Mouse (Mus musculus) G1E (cell line): ENCODE results near the gene 1810049J17Rik.

Source experiments
- CTCF ChIP-seq: IDR thresholded peaks from 2 replicates; pipeline ENCODE4 v1.5.1; 2012; ENCODE audit warnings: low read depth, low read length, inconsistent platforms, mixed read lengths
- TAL1 ChIP-seq: conservative IDR thresholded peaks from 2 replicates; pipeline ENCODE4 v1.6.1; 2012; ENCODE audit warnings: low read depth, low read length, inconsistent platforms, mixed read lengths

DNA sequence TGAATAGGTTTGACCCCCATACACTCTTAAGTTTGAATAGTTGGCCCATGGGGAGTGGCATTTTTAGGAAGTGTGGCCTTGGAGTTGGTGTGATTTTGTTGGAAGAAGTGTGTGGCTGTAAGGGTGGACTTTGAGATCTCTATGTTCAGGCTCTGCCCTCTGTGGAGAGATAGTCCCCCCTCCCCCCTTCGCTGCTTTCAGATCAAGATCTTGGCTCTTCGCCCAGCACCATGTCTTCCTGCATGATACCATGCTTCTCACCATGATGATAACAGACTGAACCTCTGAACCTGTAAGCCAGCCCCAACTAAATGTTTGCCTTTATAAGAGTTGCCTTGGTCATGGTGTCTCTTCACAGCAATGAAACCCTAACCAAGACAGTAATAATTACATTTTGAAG is 29.9 kb downstream of the 1810049J17Rik start:
- TF ChIP-seq CTCF (no peak), TAL1 (no peak)
